Mouse (Mus musculus) lung, adult 18-20 months (tissue): ENCODE measurements around the gene Rps12.
A peak's percentile ranks its signal among the peaks of the same experiment; 100 is the strongest.

Source experiments
- DNase-seq, 2 experiments: peaks; one replicate each; pipeline ENCODE4 v3.0.0; 2022; ENCODE audit warnings: mixed read lengths in 2 of 2

The Rps12 gene

DNA sequence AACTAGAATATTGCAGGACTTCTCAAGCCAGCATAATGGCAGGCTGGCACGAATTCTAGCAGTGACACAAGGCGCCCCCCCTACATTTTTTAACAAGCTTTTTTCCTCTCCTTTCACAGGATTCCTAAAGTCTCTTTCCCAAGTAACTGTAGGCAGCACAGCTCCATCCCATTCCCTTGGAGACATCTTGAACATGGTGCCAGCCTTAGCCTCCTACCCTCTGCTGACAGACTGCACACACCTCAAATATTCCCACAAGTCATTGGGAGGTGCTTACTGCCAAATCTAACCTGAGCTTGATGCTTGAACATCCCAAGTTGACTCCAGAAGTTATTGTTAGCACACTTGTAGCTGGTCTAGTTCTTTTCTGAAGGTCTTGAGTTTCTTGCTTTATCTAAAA lies 3.0 kb downstream of the Rps12 start:
- no peak for DNase-seq

GRCm38 (mm10) chr10:23783493-23783884 lies 3.6 kb downstream of the Rps12 start:
- no peak for DNase-seq

DNA sequence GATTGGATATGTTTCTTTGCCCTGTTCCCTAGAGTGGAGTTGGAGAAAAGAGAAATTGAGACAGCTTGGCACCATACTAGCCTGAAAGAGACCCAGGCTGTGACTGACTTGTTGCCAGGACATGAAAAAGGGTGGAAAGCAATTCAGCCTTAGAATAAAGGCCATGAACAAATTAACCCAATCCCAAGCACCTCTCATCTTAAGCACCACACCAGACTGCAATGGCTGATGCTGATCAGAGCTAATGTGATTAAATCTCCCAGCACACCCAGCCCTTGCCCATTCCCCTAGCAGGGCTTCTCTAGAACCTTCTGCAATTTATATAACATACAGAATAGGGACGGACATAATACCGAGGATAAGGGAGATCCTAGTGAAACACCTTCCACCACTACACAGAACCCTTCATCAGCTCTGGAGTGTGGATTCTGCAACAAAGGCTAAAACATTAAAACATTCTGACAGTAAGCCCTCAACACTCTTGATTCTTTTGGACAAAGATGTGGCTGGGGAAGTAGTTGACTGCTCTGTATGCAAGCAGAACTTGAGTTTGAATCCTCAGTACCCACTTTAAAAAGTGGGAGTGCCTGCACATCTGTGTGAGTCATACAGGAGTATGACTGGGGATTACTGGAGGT lies 4.1 kb downstream of the Rps12 start:
- DNase-seq: no peak

DNA sequence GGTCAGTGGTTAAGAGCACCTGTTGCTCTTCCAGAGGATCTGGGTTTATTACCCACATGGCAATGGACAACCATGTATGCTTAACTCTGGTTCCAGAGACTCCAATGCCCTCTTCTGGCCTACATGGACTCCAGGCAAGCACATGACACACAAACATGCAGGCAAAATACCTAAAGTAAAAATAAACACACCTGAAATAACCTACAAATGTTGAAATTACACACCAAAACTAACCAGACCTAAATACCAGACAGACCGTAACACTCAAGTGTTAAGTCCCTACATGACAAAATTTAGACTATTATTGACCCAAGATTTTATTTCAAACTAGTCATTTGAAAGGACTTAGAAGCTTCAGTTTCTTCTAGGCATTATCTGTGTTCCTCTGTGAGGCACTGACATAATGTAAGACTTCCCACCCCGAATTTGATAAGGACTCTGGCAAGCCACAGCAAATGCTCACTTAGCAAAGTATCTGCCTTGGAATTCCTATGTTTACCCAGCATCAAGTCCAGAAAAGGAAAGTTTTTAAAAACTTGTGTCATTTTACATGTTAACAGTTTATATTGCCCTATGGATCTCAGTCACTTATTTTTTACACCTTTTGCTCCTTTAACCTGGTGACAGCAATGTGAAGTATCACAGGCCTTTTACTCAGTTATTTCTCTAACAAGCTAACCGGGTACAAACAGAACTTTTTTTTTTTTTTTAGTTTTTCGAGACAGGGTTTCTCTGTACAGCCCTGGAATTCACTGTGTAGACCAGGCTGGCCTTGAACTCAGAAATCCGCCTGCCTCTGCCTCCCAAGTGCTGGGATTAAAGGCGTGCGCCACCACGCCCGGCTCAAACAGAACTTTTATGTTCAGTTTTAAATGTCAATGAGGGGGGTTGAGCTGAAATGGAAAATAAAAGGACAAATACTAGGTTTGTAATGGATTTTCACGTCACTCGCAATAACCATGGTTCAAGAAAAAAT lies 5.0 kb downstream of the Rps12 start:
- DNase-seq: no peak

- no peak for DNase-seq
Observed at GRCm38 (mm10) chr10:23780539-23781275, 6.4 kb downstream of the Rps12 start.

- no peak for DNase-seq
Observed at GRCm38 (mm10) chr10:23777288-23777945, 9.7 kb downstream of the Rps12 start.

- peak in 1 of 2 experiments; percentile 6 for DNase-seq
Observed at GRCm38 (mm10) chr10:23754166-23754565, 32.9 kb downstream of the Rps12 start.
